Mouse (Mus musculus) adrenal gland, postnatal 36 days (tissue): ENCODE measurements around the gene Rptor. TPM values are rescaled to one million over a fixed set of nuclear protein-coding genes. Genes with fewer than 3 reads are reported as not detected.
A peak's percentile ranks its signal among the peaks of the same experiment; 100 is the strongest.

ENCODE experiments used
- DNase-seq, 2 experiments: peaks; one replicate each; pipeline ENCODE4 v3.0.0; 2021; ENCODE audit warnings: mixed read lengths in 1 of 2
- total RNA-seq, 2 experiments: library from RNA; stranded (reverse); gene quantifications; 2 replicates each; pipeline ENCODE4 v1.2.3; 2021

Gene Rptor
- total RNA-seq, 2 experiments from 2014 or later = 50.0 to 51.9 TPM

DNA sequence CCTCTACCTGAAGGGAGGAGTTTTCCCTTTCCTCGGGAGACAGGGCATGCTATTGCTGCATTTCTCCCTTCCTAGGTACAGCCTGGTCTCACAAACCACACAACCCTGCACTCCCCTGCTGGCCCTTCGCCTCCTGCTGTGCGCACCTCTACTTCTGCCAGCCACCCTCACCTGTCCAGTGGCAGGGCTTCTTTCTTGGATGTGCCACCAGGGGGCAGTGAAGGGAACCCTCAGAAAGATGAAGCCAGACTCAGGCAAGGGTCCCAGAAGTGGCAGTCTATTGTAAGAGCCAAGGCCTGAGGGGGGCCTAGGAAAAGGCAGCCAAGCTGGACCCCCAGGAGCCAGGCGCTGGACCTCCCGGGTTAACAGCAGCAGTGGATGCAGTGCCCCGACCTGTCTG lies 332.8 kb downstream of the Rptor start:
- peak; percentile 72 to 81 for DNase-seq

GRCm38 (mm10) chr11:119936456-119936855 lies 333.8 kb downstream of the Rptor start:
- DNase-seq = no peak

DNA sequence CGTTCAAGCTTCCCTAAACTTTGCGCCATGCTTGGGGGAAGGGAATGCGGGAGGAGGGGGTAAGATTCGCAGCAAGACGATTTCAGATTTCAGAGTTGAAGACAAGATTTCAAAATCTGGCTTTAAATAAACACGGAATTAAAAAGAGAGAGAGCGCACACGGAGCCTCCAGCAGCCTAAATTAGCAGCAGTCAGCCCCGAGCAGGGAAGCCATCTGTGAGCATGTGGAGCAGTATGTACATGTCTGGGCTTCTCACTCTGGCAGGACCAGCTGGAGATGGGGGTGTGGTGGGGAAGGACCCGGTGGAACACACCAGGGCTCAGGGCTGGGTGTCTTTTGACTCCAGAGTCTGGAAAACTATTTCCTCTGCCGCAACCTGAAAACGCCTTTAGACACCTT lies 334.5 kb downstream of the Rptor start:
- no peak for DNase-seq

- no peak for DNase-seq
Observed at GRCm38 (mm10) chr11:119937772-119938502, 335.2 kb downstream of the Rptor start.

DNA sequence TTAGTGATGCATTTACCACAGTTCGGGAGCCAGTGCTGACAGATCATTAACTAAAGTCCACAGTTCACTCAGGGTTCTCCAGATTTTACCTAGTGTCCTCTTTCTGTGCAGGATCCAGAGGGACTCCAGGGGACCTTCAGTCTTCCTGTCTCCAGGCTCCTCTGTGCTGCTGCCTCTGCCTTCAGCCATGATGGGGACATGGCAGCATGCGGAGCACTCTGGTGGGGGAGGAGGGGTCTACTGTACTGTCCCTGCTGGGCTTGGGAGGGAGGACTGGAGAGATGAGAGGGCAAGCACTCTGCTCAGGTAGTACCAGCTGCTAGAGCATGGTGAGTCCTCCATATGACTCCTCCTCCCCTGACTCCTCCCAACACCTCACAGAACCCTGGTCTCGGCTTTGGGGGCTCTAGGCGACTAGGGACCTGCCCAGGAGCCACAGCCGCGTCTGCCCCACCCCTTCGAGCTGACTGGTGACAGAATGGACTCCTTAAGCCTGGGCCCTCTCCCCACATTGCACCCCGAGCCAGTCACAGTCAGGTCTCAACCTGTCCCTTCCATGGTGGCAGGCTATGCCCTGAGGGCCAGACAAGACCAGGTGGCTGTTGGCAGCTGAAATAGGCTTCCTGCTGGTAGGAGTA lies 336.5 kb downstream of the Rptor start:
- DNase-seq = no peak

- DNase-seq = no peak
Observed at GRCm38 (mm10) chr11:119939711-119940106, 337.0 kb downstream of the Rptor start.

GRCm38 (mm10) chr11:119940142-119940541 lies 337.4 kb downstream of the Rptor start:
- no peak for DNase-seq

DNA sequence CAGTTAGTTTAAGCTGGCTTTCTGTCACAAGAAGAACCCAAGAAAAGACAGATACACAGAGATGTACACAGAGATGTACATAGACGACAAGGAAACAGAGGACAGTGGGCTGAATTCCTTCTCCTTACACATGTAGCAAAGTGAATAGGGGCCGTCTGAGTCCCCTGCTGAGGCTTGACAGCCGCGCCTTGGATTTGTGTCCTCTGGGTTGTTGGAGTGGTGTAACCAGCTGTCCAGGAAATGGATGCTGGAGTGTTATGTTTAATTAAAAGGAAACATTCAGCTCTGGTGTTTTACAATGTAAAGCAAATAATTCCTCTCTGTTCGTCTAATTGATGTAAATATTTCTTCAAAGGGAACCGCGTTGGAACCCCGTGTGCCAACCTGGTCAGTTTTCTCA lies 339.1 kb downstream of the Rptor start:
- no peak for DNase-seq

- peak in 1 of 2 experiments; percentile 24 for DNase-seq
Observed at GRCm38 (mm10) chr11:119942201-119942726, 339.6 kb downstream of the Rptor start.

- peak; percentile 99 for DNase-seq
Observed at GRCm38 (mm10) chr11:119942727-119943427, 340.2 kb downstream of the Rptor start, which contains the start of gene Baiap2. TSS of gene Baiap2 (plus strand) at chr11:119942763.

- peak; percentile 42 to 58 for DNase-seq
Observed at GRCm38 (mm10) chr11:119943428-119943988, 340.8 kb downstream of the Rptor start.

GRCm38 (mm10) chr11:119945343-119945742 lies 342.6 kb downstream of the Rptor start:
- DNase-seq = peak; percentile 38 to 63

GRCm38 (mm10) chr11:119947426-119947825 lies 344.7 kb downstream of the Rptor start:
- no peak for DNase-seq

- DNase-seq = no peak
Observed at GRCm38 (mm10) chr11:119947897-119948296, 345.2 kb downstream of the Rptor start.

- DNase-seq = no peak
Observed at GRCm38 (mm10) chr11:119948305-119948704, 345.6 kb downstream of the Rptor start.

- peak in 1 of 2 experiments; percentile 36 for DNase-seq
Observed at GRCm38 (mm10) chr11:119948803-119949202, 346.1 kb downstream of the Rptor start.

Other genes starting within 250 kb of the Rptor start
- gene Sgsh, start 247.4 kb upstream of the Rptor start, total RNA-seq = 10 to 100 TPM; 14.7 to 24.9 TPM
- gene Slc26a11, start 247.3 kb upstream of the Rptor start, total RNA-seq = 1 to 10 TPM; 6.5 to 8.4 TPM
- 10 to 100 TPM; 37.3 to 40.3 TPM for gene Rnf213, start 209.8 kb upstream of the Rptor start, total RNA-seq
- gene Endov, start 111.6 kb upstream of the Rptor start, total RNA-seq = 10 to 100 TPM; 16.6 to 17.3 TPM
- gene Nptx1, start 55.2 kb upstream of the Rptor start, total RNA-seq = 1 to 10 TPM; 2.1 to 8.3 TPM